Mouse (Mus musculus) CH12.LX (cell line): ENCODE measurements around the gene Ano9. TPM values are rescaled to one million over a fixed set of nuclear protein-coding genes. Genes with fewer than 3 reads are reported as not detected.

ENCODE experiments used
- DNase-seq: peaks from one replicate; pipeline ENCODE4 v3.0.0-alpha.2; 2013; ENCODE audit errors: extremely low read depth
- H3K27ac ChIP-seq: 2 replicates; pipeline ENCODE4 v1.5.1; 2012; ENCODE audit warnings: low read depth, mild to moderate bottlenecking, control low read depth, moderate library complexity; ENCODE audit not compliant: insufficient read depth
- H3K27me3 ChIP-seq: replicated peaks from 2 replicates; pipeline ENCODE3; 2012; ENCODE audit warnings: inconsistent platforms
- H3K36me3 ChIP-seq, 2 experiments: replicated peaks in 1 of 2; 2 replicates each; pipeline versions ENCODE3 to v1.6.1; 2012; ENCODE audit warnings: inconsistent platforms in 1 of 2, low read length in 1 of 2, mild to moderate bottlenecking in 1 of 2, mixed read lengths in 1 of 2, moderate library complexity in 1 of 2; ENCODE audit not compliant: control insufficient read depth in 1 of 2, insufficient read depth in 1 of 2
- H3K4me1 ChIP-seq, 2 experiments: 2 replicates each; pipeline ENCODE4 v1.6.1; 2012; ENCODE audit warnings: inconsistent platforms in 1 of 2, moderate library complexity in 1 of 2; ENCODE audit not compliant: insufficient read depth in 2 of 2, control insufficient read depth in 1 of 2
- H3K4me2 ChIP-seq: 2 replicates; pipeline ENCODE4 v1.6.1; 2012; ENCODE audit warnings: low read depth, mild to moderate bottlenecking, control low read depth; ENCODE audit not compliant: poor library complexity, insufficient read depth, severe bottlenecking
- H3K4me3 ChIP-seq, 3 experiments: fragments of 150-350 bp in 1 of 3; sonication (generic) in 1 of 3; replicated peaks in 1 of 3; 2 replicates each; pipeline versions ENCODE3 to v1.5.1; 2011 to 2012; ENCODE audit warnings: low read depth in 2 of 3, low read length in 2 of 3, mild to moderate bottlenecking in 2 of 3, moderate library complexity in 2 of 3, control low read depth in 1 of 3, improper control_type of control experiment in 1 of 3, inconsistent platforms in 1 of 3, mixed read lengths in 1 of 3; ENCODE audit not compliant: poor library complexity in 1 of 3
- H3K79me2 ChIP-seq: replicated peaks from 2 replicates; pipeline ENCODE4 v1.6.1; 2012; ENCODE audit warnings: mild to moderate bottlenecking, moderate library complexity; ENCODE audit not compliant: control insufficient read depth, poor library complexity, insufficient read depth, severe bottlenecking; ENCODE audit errors: extremely low read depth
- H3K9ac ChIP-seq: 2 replicates; pipeline ENCODE4 v1.6.1; 2012; ENCODE audit warnings: low read depth, mild to moderate bottlenecking, control low read depth, moderate library complexity; ENCODE audit not compliant: insufficient read depth
- H3K9me3 ChIP-seq: replicated peaks from 2 replicates; pipeline ENCODE3; 2012; ENCODE audit warnings: low read length, inconsistent platforms, mixed read lengths
- BHLHE40 ChIP-seq: IDR thresholded peaks from 2 replicates; pipeline ENCODE4 v1.6.1; 2011; ENCODE audit warnings: mild to moderate bottlenecking, low read depth, low read length, improper control_type of control experiment
- CHD2 ChIP-seq: IDR thresholded peaks from 2 replicates; pipeline ENCODE4 v1.6.1; 2011; ENCODE audit warnings: low read length, improper control_type of control experiment
- CTCF ChIP-seq, 2 experiments: IDR thresholded peaks in 1 of 2; conservative IDR thresholded peaks in 1 of 2; 2 replicates each; pipeline ENCODE4 v1.5.1; 2011 to 2012; ENCODE audit warnings: low read depth in 2 of 2, low read length in 2 of 2, improper control_type of control experiment in 1 of 2, inconsistent platforms in 1 of 2, mild to moderate bottlenecking in 1 of 2, moderate library complexity in 1 of 2
- E2F4 ChIP-seq: IDR thresholded peaks from 2 replicates; pipeline ENCODE4 v1.6.1; 2011; ENCODE audit warnings: low read depth, low read length, improper control_type of control experiment; ENCODE audit not compliant: insufficient replicate concordance
- EP300 ChIP-seq: IDR thresholded peaks from 2 replicates; pipeline ENCODE4 v1.6.1; 2011; ENCODE audit warnings: low read length, improper control_type of control experiment
- ETS1 ChIP-seq: conservative IDR thresholded peaks from 2 replicates; pipeline ENCODE4 v1.6.1; 2012; ENCODE audit warnings: low read depth, mild to moderate bottlenecking, inconsistent platforms, low read length, improper control_type of control experiment, moderate library complexity
- GABPA ChIP-seq: IDR thresholded peaks from 2 replicates; pipeline ENCODE4 v1.6.1; 2012; ENCODE audit warnings: low read depth, low read length, improper control_type of control experiment, inconsistent platforms; ENCODE audit not compliant: insufficient replicate concordance
- IRF4 ChIP-seq: IDR thresholded peaks from 2 replicates; pipeline ENCODE4 v1.6.1; 2014; ENCODE audit warnings: low read depth, mild to moderate bottlenecking, inconsistent platforms, low read length, improper control_type of control experiment
- JUN ChIP-seq: IDR thresholded peaks from 2 replicates; pipeline ENCODE4 v1.6.1; 2011; ENCODE audit warnings: low read depth, mild to moderate bottlenecking, low read length, improper control_type of control experiment, moderate library complexity; ENCODE audit not compliant: insufficient read depth
- JUND ChIP-seq: conservative IDR thresholded peaks from 2 replicates; pipeline ENCODE4 v1.6.1; 2011; ENCODE audit warnings: low read depth, low read length, improper control_type of control experiment
- KAT2A ChIP-seq: IDR thresholded peaks from 2 replicates; pipeline ENCODE4 v1.6.1; 2012; ENCODE audit warnings: low read length, improper control_type of control experiment, inconsistent platforms; ENCODE audit not compliant: insufficient replicate concordance
- MAFK ChIP-seq: IDR thresholded peaks from 2 replicates; pipeline ENCODE4 v1.6.1; 2011; ENCODE audit warnings: low read length, improper control_type of control experiment; ENCODE audit not compliant: insufficient replicate concordance
- MAX ChIP-seq: IDR thresholded peaks from 2 replicates; pipeline ENCODE4 v1.6.1; 2011; ENCODE audit warnings: low read length, improper control_type of control experiment
- MXI1 ChIP-seq: IDR thresholded peaks from 2 replicates; pipeline ENCODE4 v1.6.1; 2011; ENCODE audit warnings: mild to moderate bottlenecking, low read depth, low read length, improper control_type of control experiment
- NELFE ChIP-seq: IDR thresholded peaks from 2 replicates; pipeline ENCODE4 v1.6.1; 2011; ENCODE audit warnings: low read depth, low read length, improper control_type of control experiment
- POLR2A ChIP-seq: IDR thresholded peaks from 2 replicates; pipeline ENCODE4 v1.6.1; 2011; ENCODE audit warnings: low read depth, mild to moderate bottlenecking, improper control_type of control experiment, low read length
- POLR2AphosphoS2 ChIP-seq: IDR thresholded peaks from 2 replicates; pipeline ENCODE4 v1.6.1; 2011; ENCODE audit warnings: low read depth, low read length, improper control_type of control experiment
- RAD21 ChIP-seq: IDR thresholded peaks from 2 replicates; pipeline ENCODE4 v1.6.1; 2011; ENCODE audit warnings: low read depth, mild to moderate bottlenecking, low read length, improper control_type of control experiment, moderate library complexity
- TCF12 ChIP-seq: IDR thresholded peaks from 2 replicates; pipeline ENCODE4 v1.6.1; 2014; ENCODE audit warnings: low read depth, mild to moderate bottlenecking, inconsistent platforms, low read length, improper control_type of control experiment
- UBTF ChIP-seq: IDR thresholded peaks from 2 replicates; pipeline ENCODE4 v1.6.1; 2012; ENCODE audit warnings: low read depth, mild to moderate bottlenecking, inconsistent platforms, low read length, improper control_type of control experiment, moderate library complexity
- USF1 ChIP-seq: IDR thresholded peaks from 2 replicates; pipeline ENCODE4 v1.6.1; 2014; ENCODE audit warnings: low read depth, mild to moderate bottlenecking, inconsistent platforms, low read length, improper control_type of control experiment
- ZKSCAN1 ChIP-seq: IDR thresholded peaks from 2 replicates; pipeline ENCODE4 v1.6.1; 2012; ENCODE audit warnings: low read depth, inconsistent platforms, low read length, improper control_type of control experiment, borderline replicate concordance
- ZMIZ1 ChIP-seq: IDR thresholded peaks from 2 replicates; pipeline ENCODE4 v1.6.1; 2012; ENCODE audit warnings: low read depth, mild to moderate bottlenecking, inconsistent platforms, low read length, improper control_type of control experiment
- ZNF384 ChIP-seq: IDR thresholded peaks from 2 replicates; pipeline ENCODE4 v1.6.1; 2012; ENCODE audit warnings: low read depth, low read length, improper control_type of control experiment, inconsistent platforms
- dilution Hi-C: fragments of 300-500 bp; cut with MboI; formaldehyde crosslinking; loops from 2 replicates; pipeline ENCODE4 v1.14.3; 2020; ENCODE audit warnings: low sequenced_read_pairs; ENCODE audit not compliant: extremely low pct_unique_long_range_greater_than_20kb, extremely low pct_ligation_motif_present
- in situ Hi-C: fragments of 300-500 bp; cut with MboI; formaldehyde crosslinking; loops from 3 replicates; pipeline ENCODE4 v1.14.3; 2019; ENCODE audit warnings: low sequenced_read_pairs, low pct_ligation_motif_present, low pct_unique_long_range_greater_than_20kb, mixed read lengths
- polyA plus RNA-seq: library from polyadenylated mRNA; unstranded; fragments of >175 nt; gene quantifications from 2 replicates; pipeline ENCODE4 v1.2.1, GENCODE M21; 2012; ENCODE audit warnings: low read depth; ENCODE audit not compliant: insufficient read length
- total RNA-seq, 2 experiments: library from RNA; depleted of rRNA; stranded (reverse); fragments of 300-350 nt in 1 of 2; fragments of >200 nt in 1 of 2; gene quantifications; 2 replicates each; pipeline ENCODE4 v1.2.3; 2012 to 2014

Ano9 gene
- total and polyA plus RNA-seq, 3 experiments = 0.04 TPM; not detected in 2

GRCm38 (mm10) chr7:141064576-141064975 is 53.0 kb downstream of the Ano9 start (continued):
- TF ChIP-seq ZNF384 = no peak
- TF ChIP-seq, all 38 proteins: peak for 0

DNA sequence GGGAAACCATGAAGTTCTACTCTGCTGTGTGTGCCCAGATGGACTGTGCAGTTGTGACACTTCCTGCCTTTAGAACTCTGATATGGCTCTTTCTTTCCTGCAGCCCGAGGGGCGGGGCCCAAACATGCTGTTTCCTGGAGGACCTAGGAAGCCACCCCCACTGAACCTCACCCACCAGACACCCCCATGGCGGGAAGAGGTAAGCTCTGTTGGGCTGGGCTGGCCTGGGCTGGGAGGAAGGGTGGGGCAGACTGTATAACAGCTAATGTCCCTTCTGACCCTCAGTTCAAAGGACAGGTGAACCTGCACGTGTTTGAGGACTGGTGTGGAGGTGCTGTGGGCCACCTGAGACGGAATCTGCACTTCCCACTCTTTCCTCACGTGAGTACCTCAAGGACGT is 53.4 kb downstream of the Ano9 start:
- DNase-seq = no peak
- no peak overlapping the region for H3K4me2 ChIP-seq
- H3K36me3 ChIP-seq = peaks cover 0 to 3% of the 10 kb centered on the region in 2 experiments
- in situ Hi-C loops = no loop called here
- peaks cover 96% of the 10 kb centered on the region for H3K27me3 ChIP-seq
- H3K79me2 ChIP-seq = no peaks in the 10 kb centered on the region
- peaks cover 13 to 26% of the 10 kb centered on the region in 2 experiments for H3K4me1 ChIP-seq
- no peak overlapping the region for H3K9ac ChIP-seq
- H3K27ac ChIP-seq = no peak overlapping the region
- dilution Hi-C loops = no loop called here
- no peak overlapping the region for H3K4me3 ChIP-seq
- TF ChIP-seq JUND (no peak), RAD21 (no peak), JUN (no peak), ETS1 (no peak), POLR2AphosphoS2 (no peak), TCF12 (no peak), USF1 (no peak), IRF4 (no peak), POLR2A (no peak), MXI1 (no peak), MAFK (no peak), MAX (no peak), GABPA (no peak), E2F4 (no peak), ZNF384 (no peak), KAT2A (no peak), CHD2 (no peak)
- H3K9me3 ChIP-seq = no peaks in the 10 kb centered on the region

DNA sequence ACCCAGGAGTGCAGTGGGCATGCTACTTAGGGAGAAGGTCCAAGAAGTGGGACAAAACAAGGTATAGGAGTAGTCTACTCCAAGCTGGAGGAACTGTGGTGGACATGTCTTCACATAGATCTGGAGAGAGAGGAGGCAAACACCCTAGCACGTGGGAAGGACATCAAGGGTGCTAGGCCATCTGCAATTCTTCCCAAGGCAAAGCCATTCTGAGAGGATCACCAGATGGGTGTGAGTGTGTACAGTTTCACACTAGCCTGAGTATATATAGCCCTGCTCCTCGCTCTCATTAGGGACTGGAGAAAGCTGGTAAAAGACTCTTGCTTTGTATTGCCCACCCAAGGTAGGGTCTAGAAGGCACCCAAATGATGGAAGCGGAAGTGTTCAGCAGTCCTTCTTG is 54.3 kb downstream of the Ano9 start:
- no peak overlapping the region for H3K27ac ChIP-seq
- peaks cover 19 to 34% of the 10 kb centered on the region in 2 experiments for H3K4me1 ChIP-seq
- H3K27me3 ChIP-seq = peaks cover 96% of the 10 kb centered on the region
- dilution Hi-C loops = no loop called here
- TF ChIP-seq POLR2A (no peak), ZMIZ1 (no peak), JUN (no peak), EP300 (no peak), POLR2AphosphoS2 (no peak), TCF12 (no peak), RAD21 (no peak), NELFE (no peak), CTCF (conservative IDR thresholded peaks at IDR 0.05 in 1 of 2, IDR thresholded peaks at IDR 0.05 in 1 of 2; ENCODE audit: low read depth in 2 of 2, low read length in 2 of 2) (no peak), BHLHE40 (no peak), ZKSCAN1 (no peak), UBTF (no peak), MXI1 (no peak)
- in situ Hi-C loops = no loop called here
- no peaks in the 10 kb centered on the region for H3K79me2 ChIP-seq
- no peak overlapping the region for H3K4me2 ChIP-seq
- peaks cover 0 to 3% of the 10 kb centered on the region in 2 experiments for H3K36me3 ChIP-seq
- H3K9me3 ChIP-seq = no peaks in the 10 kb centered on the region
- no peak overlapping the region for H3K9ac ChIP-seq
- DNase-seq = no peak
- no peak overlapping the region for H3K4me3 ChIP-seq
